Mouse (Mus musculus) monocyte, adult 5-6 weeks (primary cell): ENCODE measurements around the gene Clstn1. TPM values are rescaled to one million over a fixed set of nuclear protein-coding genes. Genes with fewer than 3 reads are reported as not detected.

ENCODE experiments used
- ATAC-seq: fragments of 153-309, 156-312 bp; replicated peaks from 2 replicates; pipeline ENCODE4 v1.8.0; 2017; ENCODE audit warnings: mild to moderate bottlenecking; ENCODE audit not compliant: low TSS enrichment, insufficient number of reproducible peaks, severe bottlenecking, poor library complexity, low FRiP score
- total RNA-seq: library from RNA; stranded (forward); fragments of 200-1000, 200-491, 200-594 nt; gene quantifications from 3 replicates; pipeline ENCODE4 v1.2.3, GENCODE M21; 2017

Clstn1 gene
- total RNA-seq = 0.43 to 4.3 TPM (median 1.2 TPM) in 3 replicates

- ATAC-seq = no peak
These were observed at the start of gene Clstn1 for GRCm38 (mm10) chr4:149586044-149586782. Gene Clstn1, plus strand, starts transcription at chr4:149586468.

GRCm38 (mm10) chr4:149539441-149539840 lies 46.8 kb upstream of the Clstn1 start:
- no peak for ATAC-seq

- ATAC-seq = no peak
These were observed 44.3 kb upstream of the Clstn1 start for GRCm38 (mm10) chr4:149541935-149542334.

- no peak for ATAC-seq
These were observed 43.8 kb upstream of the Clstn1 start for GRCm38 (mm10) chr4:149542431-149542830.

GRCm38 (mm10) chr4:149542927-149543553 lies 43.2 kb upstream of the Clstn1 start:
- peak; percentile 59; the same call in 1 of the 2 replicates for ATAC-seq

GRCm38 (mm10) chr4:149544892-149545291 lies 41.4 kb upstream of the Clstn1 start:
- no peak for ATAC-seq

GRCm38 (mm10) chr4:149546797-149547444 lies 39.3 kb upstream of the Clstn1 start:
- ATAC-seq = no peak

- ATAC-seq = no peak
These were observed 38.7 kb upstream of the Clstn1 start for GRCm38 (mm10) chr4:149547523-149547922.

GRCm38 (mm10) chr4:149549221-149549925 lies 36.9 kb upstream of the Clstn1 start:
- peak; percentile 78; the same call in 1 of the 2 replicates for ATAC-seq

GRCm38 (mm10) chr4:149550866-149551265 lies 35.4 kb upstream of the Clstn1 start:
- no peak for ATAC-seq

- no peak for ATAC-seq
These were observed 34.6 kb upstream of the Clstn1 start for GRCm38 (mm10) chr4:149551696-149552095.

- no peak for ATAC-seq
These were observed 32.4 kb upstream of the Clstn1 start for GRCm38 (mm10) chr4:149553834-149554233.

GRCm38 (mm10) chr4:149556111-149556510 lies 30.2 kb upstream of the Clstn1 start:
- no peak for ATAC-seq

- ATAC-seq = no peak
These were observed 28.4 kb upstream of the Clstn1 start for GRCm38 (mm10) chr4:149557905-149558304.

GRCm38 (mm10) chr4:149558389-149558788 lies 27.9 kb upstream of the Clstn1 start:
- no peak for ATAC-seq

GRCm38 (mm10) chr4:149561392-149561791 lies 24.9 kb upstream of the Clstn1 start:
- ATAC-seq = no peak

- ATAC-seq = no peak
These were observed 24.0 kb upstream of the Clstn1 start for GRCm38 (mm10) chr4:149561986-149562904.

GRCm38 (mm10) chr4:149562905-149563347 lies 23.3 kb upstream of the Clstn1 start:
- no peak for ATAC-seq
